Mouse (Mus musculus): ENCODE results near the gene Pxmp4. TPM values are rescaled to one million over a fixed set of nuclear protein-coding genes. Genes with fewer than 3 reads are reported as not detected.

Pxmp4 gene
- polyA plus RNA-seq, 1 experiment from 2014 or later = 28.0 TPM

DNA sequence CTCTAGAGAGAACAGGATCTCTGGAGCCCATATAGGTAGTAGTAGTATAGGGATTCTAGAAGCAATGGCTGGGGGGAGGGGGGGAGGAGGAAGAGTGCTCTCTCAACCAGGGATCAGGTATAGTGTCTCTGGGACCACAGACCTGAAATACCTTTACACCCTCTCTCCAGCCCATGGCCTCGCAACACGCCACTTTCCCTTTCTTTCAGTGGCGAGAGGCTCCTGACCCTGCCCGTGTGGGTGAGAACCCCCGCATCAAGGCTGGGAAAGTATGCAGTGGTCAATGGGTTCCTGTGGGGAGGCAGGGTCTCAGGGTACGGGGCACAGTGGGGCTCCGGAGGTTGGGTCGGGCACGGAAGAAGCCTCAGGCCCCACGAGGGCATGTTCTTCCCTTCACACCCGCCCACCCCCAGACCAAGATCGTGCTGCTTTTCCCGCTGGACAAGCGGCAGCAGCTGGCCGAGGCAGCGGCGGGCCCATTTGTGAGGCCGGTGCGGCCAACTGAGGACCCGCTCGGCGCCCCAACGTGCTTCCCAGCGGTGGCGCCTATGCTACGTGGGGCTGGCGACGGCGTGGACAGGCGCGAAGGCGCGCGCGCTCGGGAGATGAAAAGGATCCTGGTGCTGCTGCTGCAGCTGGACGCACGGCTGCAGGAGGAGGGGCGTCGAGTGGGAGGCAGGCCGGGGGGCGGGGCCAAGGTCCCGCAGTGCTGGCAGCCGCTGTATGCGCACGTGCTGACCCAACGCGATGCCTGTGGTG, 54.2 kb downstream of the Pxmp4 start:
- Histone ChIP-seq H3K4me1 (replicated peaks) (peaks cover 18% of the 10 kb centered on the region), H3K9me3 (no peaks in the 10 kb centered on the region), H3K36me3 (no peaks in the 10 kb centered on the region), H3K4me2 (replicated peaks) (peak overlapping the region; percentile 92), H3K27me3 (replicated peaks) (peaks cover 28% of the 10 kb centered on the region), H3K9ac (peak overlapping the region; percentile 53), H3K27ac (no peak overlapping the region), H3K4me3 (replicated peaks) (peak overlapping the region; percentile 44)
- WGBS = 4% methylated on average over 47 of the region's 48 CpGs
- peak; percentile 86 for ATAC-seq

DNA sequence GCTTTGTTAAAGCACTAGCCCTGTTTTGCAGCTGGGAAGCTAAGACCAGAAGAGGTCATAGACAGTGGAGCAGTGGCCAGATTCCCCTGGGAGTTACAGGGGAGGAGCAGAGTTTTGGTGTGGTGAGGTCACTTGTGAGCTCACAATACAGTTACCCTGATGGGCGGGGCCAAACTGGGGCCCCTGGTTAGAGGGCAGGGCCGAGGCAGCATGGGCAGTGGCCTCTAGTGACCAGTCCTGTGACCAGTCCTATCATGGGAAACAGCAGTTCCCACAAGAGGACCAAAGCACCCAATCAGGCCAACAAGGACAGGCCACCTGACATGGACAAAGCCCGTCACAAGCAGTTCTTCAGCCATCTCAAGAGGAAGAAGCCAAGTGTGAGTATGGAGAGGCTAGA, 54.8 kb downstream of the Pxmp4 start:
- Histone ChIP-seq H3K36me3 (no peaks in the 10 kb centered on the region), H3K4me3 (replicated peaks) (no peak overlapping the region), H3K9ac (no peak overlapping the region), H3K27me3 (replicated peaks) (peaks cover 28% of the 10 kb centered on the region), H3K4me2 (replicated peaks) (peak overlapping the region; percentile 92; the same call in 1 of the 2 replicates), H3K27ac (no peak overlapping the region), H3K9me3 (no peaks in the 10 kb centered on the region), H3K4me1 (replicated peaks) (peaks cover 20% of the 10 kb centered on the region)
- no peak for ATAC-seq
- 56% methylated on average over 3 of the region's 3 CpGs for WGBS

DNA sequence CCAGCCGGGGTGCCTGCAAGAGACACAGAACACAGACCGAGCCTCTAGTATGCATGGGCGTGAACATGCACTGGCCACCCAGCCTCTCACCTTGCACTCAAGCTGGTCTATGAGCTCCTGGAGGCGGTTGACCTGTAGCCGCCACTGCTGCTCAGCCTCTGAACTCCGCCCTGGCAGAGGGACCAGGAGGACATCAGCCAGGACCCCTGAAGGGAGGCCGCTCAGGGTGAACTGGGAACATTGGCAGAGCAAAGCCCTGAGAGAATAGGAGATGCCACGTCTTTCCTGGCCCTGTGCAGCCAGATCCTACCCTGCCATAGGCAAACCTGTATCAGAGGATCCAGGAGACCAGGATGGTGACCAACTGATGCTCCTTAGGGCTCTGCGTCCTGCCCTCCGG, 56.8 kb downstream of the Pxmp4 start, which contains the start of gene 1700003F12Rik:
Gene 1700003F12Rik (plus strand): TSS at position 375 of the 400 bp plus-strand sequence.
- H3K36me3 ChIP-seq = no peaks in the 10 kb centered on the region
- WGBS = 88% methylated on average over 10 of the region's 10 CpGs
- H3K4me1 ChIP-seq (replicated peaks) = peaks cover 13% of the 10 kb centered on the region
- H3K9me3 ChIP-seq = no peaks in the 10 kb centered on the region
- H3K4me3 ChIP-seq (replicated peaks) = no peak within 1 kb of the TSS
- H3K4me2 ChIP-seq (replicated peaks) = no peak within 1 kb of the TSS
- peaks cover 16% of the 10 kb centered on the region for H3K27me3 ChIP-seq (replicated peaks)
- H3K27ac ChIP-seq = no peak within 1 kb of the TSS
- no peak within 1 kb of the TSS for H3K9ac ChIP-seq
- ATAC-seq = no peak

DNA sequence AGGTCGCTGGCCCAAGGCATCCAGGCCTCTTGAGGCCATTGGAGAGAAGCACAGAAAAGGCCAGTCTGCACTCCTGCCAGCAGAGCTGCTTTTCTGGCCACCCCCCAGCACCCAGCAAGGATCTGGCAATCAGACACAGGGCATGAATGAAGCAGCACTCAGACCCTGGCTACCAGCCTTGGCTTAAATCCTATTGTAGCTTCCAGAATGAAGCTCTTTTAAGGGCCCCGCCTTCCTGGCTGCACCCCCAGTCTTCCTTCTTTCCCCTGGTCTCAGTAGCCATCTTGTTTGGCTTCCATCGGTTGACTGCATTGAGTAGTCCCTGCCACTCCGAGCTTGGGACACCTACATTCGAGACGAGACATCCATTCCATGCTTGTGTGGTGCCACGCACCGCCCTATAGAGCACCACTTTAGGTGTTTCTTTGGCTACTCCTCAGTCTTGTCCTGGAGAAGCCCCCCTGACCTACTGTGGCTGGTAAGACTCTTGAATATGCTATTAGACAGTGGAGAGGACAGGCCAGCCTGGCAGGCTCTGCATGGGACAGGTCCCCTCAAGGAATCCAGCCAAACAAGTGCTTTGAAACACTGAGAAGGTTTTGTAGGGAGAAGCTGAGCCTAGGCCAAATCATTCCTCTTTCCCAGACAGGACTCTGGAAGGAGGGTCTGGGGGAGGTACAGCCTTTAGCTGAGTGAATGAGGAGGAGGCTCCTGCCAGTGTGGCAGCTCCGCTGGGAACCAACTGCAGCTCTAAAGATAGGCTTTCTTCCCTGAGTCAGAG, 59.8 kb downstream of the Pxmp4 start:
- WGBS = 86% methylated on average over 9 of the region's 9 CpGs
- Histone ChIP-seq H3K4me1 (replicated peaks) (0 out of 2 replicates have a peak, but pooled peaks cover 3% of the 10 kb centered on the region), H3K27ac (no peak overlapping the region), H3K9ac (no peak overlapping the region), H3K36me3 (no peaks in the 10 kb centered on the region), H3K4me2 (replicated peaks) (no peak overlapping the region), H3K27me3 (replicated peaks) (no peaks in the 10 kb centered on the region), H3K4me3 (replicated peaks) (no peak overlapping the region), H3K9me3 (no peaks in the 10 kb centered on the region)
- no peak for ATAC-seq

DNA sequence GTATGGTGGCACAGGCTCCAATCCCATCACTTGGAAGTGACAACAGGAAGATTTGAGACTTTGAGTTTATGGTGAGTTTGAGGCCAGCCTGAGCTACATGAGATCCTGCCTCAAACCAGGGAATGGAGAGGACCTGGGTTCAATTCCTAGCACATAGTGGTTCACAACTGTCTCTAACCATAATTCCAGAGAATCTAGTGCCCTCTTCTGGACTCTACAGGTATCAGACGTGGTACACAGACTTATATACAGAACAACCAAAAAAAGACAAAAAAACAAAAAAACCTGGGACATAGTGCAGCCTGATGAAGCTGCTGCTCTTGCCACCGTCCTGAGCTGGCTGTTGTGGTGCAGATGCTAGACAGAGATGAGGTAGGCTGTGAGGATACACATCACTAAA, 61.9 kb downstream of the Pxmp4 start:
- Histone ChIP-seq H3K27me3 (replicated peaks) (no peaks in the 10 kb centered on the region), H3K4me1 (replicated peaks) (0 out of 2 replicates have a peak, but pooled peaks cover 3% of the 10 kb centered on the region), H3K9me3 (no peaks in the 10 kb centered on the region), H3K36me3 (no peaks in the 10 kb centered on the region), H3K27ac (no peak overlapping the region), H3K9ac (no peak overlapping the region), H3K4me2 (replicated peaks) (no peak overlapping the region), H3K4me3 (replicated peaks) (no peak overlapping the region)
- ATAC-seq = no peak
- 85% methylated on average over 2 of the region's 2 CpGs for WGBS

DNA sequence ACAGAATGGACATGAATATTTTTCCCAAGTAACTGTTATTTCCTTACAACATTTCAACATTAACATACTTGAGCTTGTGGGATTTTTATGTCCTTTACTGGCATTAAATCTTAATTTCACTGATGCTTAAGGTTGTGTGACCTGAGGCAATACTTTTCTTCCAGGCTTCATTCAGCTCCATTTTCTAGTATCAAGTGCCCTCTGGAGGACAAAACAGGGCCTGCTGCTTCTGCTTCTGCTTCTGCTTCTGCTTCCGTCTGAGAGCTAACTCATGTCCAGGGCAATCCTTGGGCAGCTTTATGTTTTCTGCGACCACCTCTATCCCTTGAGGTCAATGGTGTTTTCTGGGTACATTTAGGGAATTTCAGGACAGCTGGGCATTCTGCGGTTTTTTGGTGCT, 63.8 kb downstream of the Pxmp4 start:
- no peak for ATAC-seq
- H3K27me3 ChIP-seq (replicated peaks) = no peaks in the 10 kb centered on the region
- WGBS = 79% methylated on average over 3 of the region's 3 CpGs

DNA sequence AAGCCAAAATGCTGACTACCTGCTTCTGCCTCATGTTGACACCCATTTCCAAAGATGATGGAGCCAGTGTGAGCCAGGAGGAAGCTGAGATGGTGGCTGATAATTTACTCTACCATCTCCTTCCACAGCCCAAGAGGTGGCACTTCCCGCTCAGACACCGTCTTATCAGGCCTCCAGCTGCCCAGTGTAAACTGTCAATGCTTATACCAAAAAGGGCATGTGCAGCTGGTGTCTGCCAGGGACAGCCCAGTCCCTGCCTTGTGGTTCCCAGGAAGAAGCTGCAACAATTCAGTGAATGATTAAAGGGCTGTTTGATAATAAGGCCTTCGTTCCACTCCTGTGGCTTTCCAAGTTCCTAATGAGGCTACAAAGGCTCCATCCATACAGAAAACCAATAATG, 64.8 kb downstream of the Pxmp4 start:
- H3K36me3 ChIP-seq = peaks cover 10% of the 10 kb centered on the region; the same call in 1 of the 2 replicates
- H3K27me3 ChIP-seq (replicated peaks) = no peaks in the 10 kb centered on the region
- no peaks in the 10 kb centered on the region for H3K9me3 ChIP-seq
- H3K9ac ChIP-seq = no peak overlapping the region
- H3K4me3 ChIP-seq (replicated peaks) = no peak overlapping the region
- 0 out of 2 replicates have a peak, but pooled peaks cover 2% of the 10 kb centered on the region for H3K4me1 ChIP-seq (replicated peaks)
- ATAC-seq = no peak; the same call in 1 of the 2 replicates
- no peak overlapping the region for H3K27ac ChIP-seq
- H3K4me2 ChIP-seq (replicated peaks) = no peak overlapping the region
- 31% methylated on average over 3 of the region's 3 CpGs for WGBS

More for the DNA sequence above, 63.8 kb downstream of the Pxmp4 start:
- Histone ChIP-seq H3K9me3 (no peaks in the 10 kb centered on the region), H3K36me3 (peaks cover 8% of the 10 kb centered on the region; the same call in 1 of the 2 replicates), H3K4me1 (replicated peaks) (0 out of 2 replicates have a peak, but pooled peaks cover 3% of the 10 kb centered on the region), H3K4me2 (replicated peaks) (no peak overlapping the region), H3K27ac (no peak overlapping the region), H3K4me3 (replicated peaks) (no peak overlapping the region), H3K9ac (no peak overlapping the region)

DNA sequence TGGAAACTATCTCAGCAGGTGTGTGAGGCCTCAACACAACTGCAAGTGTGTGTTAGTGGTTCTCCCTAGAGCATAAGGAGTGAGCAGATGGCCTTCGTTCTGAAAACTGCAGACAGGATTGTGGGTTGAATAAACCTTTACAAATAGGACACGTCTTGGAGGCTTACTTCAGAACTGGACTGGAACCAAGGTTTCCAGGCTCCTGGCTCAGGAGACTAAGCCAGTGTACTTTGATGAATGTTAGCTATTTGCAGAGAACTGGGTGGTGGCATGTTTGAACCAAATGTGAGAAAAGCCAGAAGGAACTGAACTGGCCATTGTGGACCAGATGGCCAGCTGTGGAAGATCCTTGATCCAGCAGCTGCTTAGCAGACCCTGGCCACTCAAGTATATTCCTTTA, 65.2 kb downstream of the Pxmp4 start:
- WGBS = 38% methylated on average over 2 of the region's 2 CpGs
- no peak overlapping the region; the same call in 1 of the 2 replicates for H3K27ac ChIP-seq
- no peaks in the 10 kb centered on the region for H3K4me1 ChIP-seq (replicated peaks)
- no peaks in the 10 kb centered on the region for H3K9me3 ChIP-seq
- no peaks in the 10 kb centered on the region for H3K27me3 ChIP-seq (replicated peaks)
- no peak overlapping the region for H3K4me3 ChIP-seq (replicated peaks)
- H3K4me2 ChIP-seq (replicated peaks) = no peak overlapping the region
- peaks cover 10% of the 10 kb centered on the region; the same call in 1 of the 2 replicates for H3K36me3 ChIP-seq
- peak; percentile 53; the same call in 1 of the 2 replicates for ATAC-seq
- no peak overlapping the region for H3K9ac ChIP-seq

Other genes with a start within 250 kb of the Pxmp4 start
- 16.9 and 18.1 TPM in 2 replicates for gene Cdk5rap1, start 230.7 kb downstream of the Pxmp4 start, polyA plus RNA-seq (2015; fragmentation: Nextera tagmentation; extraction: Ambion mirVana)
- 4.6 and 5.0 TPM in 2 replicates for gene Snta1, start 195.6 kb downstream of the Pxmp4 start, polyA plus RNA-seq (2015; fragmentation: Nextera tagmentation; extraction: Ambion mirVana)
- gene Cbfa2t2, start 167.2 kb downstream of the Pxmp4 start, polyA plus RNA-seq (2015; fragmentation: Nextera tagmentation; extraction: Ambion mirVana) = 25.4 and 26.3 TPM in 2 replicates
- gene 1700003F12Rik, start 56.6 kb downstream of the Pxmp4 start, polyA plus RNA-seq (2015; fragmentation: Nextera tagmentation; extraction: Ambion mirVana) = 0.52 and 0.57 TPM in 2 replicates
- gene Actl10, start 51.9 kb downstream of the Pxmp4 start, polyA plus RNA-seq (2015; fragmentation: Nextera tagmentation; extraction: Ambion mirVana) = 0.15 TPM in 1 of 2 replicates, not detected in the other
- gene Necab3, start 44.8 kb downstream of the Pxmp4 start, polyA plus RNA-seq (2015; fragmentation: Nextera tagmentation; extraction: Ambion mirVana) = 1.2 TPM in 2 replicates
- gene E2f1, start 33.8 kb downstream of the Pxmp4 start, polyA plus RNA-seq (2015; fragmentation: Nextera tagmentation; extraction: Ambion mirVana) = 16.7 and 18.7 TPM in 2 replicates
- gene Zfp341, start 9.6 kb upstream of the Pxmp4 start, polyA plus RNA-seq (2015; fragmentation: Nextera tagmentation; extraction: Ambion mirVana) = 0.69 and 1.0 TPM in 2 replicates
- not detected in 2 replicates for gene 4930519P11Rik, start 9.7 kb upstream of the Pxmp4 start, polyA plus RNA-seq (2015; fragmentation: Nextera tagmentation; extraction: Ambion mirVana)
- gene Chmp4b, start 48.0 kb upstream of the Pxmp4 start, polyA plus RNA-seq (2015; fragmentation: Nextera tagmentation; extraction: Ambion mirVana) = 36.3 and 36.4 TPM in 2 replicates
- not detected in 2 replicates for gene Gm14214, start 166.3 kb upstream of the Pxmp4 start, polyA plus RNA-seq (2015; fragmentation: Nextera tagmentation; extraction: Ambion mirVana)
- 31.6 and 34.6 TPM in 2 replicates for gene Raly, start 187.4 kb upstream of the Pxmp4 start, polyA plus RNA-seq (2015; fragmentation: Nextera tagmentation; extraction: Ambion mirVana)
- 0.63 and 0.73 TPM in 2 replicates for gene a, start 187.7 kb upstream of the Pxmp4 start, polyA plus RNA-seq (2015; fragmentation: Nextera tagmentation; extraction: Ambion mirVana)